Mouse (Mus musculus) urinary bladder, postnatal 36 days (tissue): ENCODE results near the gene Foxn3.
"Not testable (repeated sequence)": the region's sequence is repeated elsewhere in the genome, so short reads cannot be mapped to it uniquely, and the experiment has no call there.

ENCODE experiments used
- DNase-seq, 2 experiments: peaks; one replicate each; pipeline ENCODE4 v3.0.0; 2022; ENCODE audit warnings: low spot score in 2 of 2, mixed read lengths in 1 of 2

Foxn3 gene

DNA sequence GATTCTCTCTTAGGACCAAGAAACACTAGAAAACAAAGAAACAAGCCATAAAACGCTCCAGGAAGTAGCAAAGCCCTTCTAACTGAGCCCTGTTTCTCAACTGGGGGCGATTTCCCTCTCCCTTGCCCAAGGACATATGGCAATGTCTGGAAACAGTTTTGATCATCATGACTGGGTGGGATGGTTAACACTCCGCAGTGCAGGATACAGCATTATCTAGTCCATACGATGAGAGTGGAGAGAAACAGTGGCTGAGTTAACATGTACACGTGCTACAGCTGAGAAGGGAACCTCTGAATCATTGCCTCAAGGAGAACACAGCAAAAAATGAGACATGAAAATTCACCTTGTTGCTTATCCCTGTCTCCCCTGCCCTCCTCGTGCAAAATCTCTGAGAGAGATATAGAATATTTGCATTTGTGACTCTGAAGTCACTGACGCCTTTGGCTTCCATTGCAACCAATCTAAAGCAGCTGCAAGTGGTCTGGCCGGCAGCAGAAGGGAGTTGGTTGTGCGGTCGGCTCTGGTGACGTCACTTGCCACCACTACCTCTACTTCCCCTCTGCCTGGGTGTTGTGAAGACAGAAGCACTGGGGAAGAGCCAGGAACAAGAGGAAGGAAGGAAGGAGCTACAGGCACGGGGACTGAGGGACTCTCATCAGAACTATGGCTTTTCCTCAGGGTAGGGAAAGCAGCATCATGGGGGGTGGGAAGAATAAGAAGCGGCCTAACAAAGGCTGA, 338.3 kb downstream of the Foxn3 start:
- no peak for DNase-seq

DNA sequence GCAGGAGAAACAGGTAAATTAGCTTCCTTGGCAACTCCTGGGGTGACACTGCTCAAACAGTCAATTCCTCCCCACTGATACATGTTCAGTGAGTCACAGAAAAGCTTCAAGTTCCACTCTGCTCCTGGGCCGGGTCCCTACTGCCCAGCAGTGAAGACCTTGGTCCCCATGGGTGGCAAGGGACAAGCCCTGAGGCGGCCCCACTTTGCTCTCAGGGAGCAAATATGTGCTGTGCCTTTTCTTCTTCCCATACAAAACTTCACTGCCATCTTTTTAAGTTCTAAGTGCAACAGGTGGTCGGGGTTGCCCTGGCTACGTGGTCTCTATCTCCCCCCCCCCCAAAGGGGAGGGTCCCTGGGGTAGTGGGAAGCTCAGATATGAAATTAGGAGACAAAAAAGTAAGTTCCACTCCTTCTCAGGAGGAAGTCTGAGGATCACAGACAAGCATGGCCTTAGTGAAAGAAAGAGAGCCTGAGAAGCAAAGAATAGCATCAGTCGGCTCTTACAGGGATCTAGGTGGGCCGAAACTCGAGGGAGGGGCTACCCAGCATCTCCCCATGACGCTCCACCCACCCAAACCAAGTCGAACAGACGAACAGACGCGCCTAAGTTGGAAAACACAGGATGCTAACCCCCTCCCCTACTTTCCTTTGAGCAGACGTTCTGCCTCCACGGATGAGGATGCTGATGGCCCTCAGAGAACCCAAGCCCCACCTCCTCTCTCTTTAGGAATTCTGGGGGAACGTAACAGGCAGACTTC, 342.1 kb downstream of the Foxn3 start:
- no peak for DNase-seq

DNA sequence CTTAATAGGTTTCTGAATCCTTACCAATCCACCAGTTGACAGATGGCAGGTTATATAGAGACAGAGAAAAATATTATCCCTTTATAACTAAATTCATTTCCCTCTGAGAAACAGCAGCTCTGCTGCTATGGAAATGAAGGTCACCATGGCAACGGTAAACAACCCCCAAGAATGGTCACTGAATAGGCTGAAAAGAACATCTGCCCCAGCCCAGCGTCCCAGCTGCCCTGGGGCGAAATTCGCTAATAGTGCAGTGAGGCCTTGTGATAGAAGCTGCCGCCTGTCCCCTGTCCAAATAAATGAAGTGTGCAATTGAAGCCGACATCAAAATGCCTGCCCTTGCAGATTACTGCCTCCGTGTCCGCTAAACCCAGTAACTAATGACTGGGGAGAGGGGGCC, 343.0 kb downstream of the Foxn3 start:
- no peak for DNase-seq

DNA sequence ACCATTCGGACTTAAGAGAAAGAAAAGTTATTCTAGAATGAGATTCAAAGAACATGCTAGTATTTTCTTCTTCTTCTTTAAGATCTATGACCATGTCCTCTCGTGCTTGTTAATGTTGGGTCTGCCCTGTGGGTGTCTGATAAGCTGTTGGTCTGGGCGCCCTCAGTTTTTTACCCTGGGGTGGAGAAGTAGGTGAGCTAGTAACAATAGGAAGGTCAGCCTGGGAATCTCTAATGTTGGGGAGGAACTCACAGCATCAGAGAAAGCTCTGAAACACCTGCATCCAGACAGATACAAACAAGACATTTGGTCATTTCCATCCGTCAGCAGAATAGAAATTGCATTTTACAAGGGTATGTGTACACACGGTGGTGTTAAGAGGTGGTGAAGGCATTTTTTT, 343.6 kb downstream of the Foxn3 start:
- no peak for DNase-seq

DNA sequence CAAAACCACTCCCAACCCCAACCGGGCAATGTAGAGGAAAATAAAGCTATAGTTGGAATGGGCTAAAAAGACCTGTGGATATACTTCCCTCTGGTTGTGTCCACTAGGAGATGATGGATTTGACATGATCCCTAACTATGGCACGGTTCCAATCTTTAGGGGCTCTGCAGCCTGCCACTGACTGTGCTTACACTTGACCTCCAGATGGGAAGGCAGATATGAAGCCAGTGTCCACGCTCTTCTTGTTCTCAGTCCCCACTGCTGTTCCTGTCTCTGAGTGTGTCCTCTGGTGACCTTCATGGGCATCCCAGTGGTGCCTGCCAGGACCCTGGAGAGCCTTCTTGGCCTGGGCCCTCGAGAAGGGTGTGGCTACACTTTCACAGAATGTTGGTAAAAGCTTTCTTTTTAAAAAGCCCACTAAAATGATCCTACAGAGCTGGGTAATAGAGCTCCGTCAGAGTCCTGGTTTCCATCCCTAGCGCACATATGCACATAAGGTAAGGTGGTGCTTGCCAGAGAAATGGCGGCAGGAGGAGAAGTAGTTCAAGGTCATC, 346.2 kb downstream of the Foxn3 start:
- DNase-seq, result no peak

DNA sequence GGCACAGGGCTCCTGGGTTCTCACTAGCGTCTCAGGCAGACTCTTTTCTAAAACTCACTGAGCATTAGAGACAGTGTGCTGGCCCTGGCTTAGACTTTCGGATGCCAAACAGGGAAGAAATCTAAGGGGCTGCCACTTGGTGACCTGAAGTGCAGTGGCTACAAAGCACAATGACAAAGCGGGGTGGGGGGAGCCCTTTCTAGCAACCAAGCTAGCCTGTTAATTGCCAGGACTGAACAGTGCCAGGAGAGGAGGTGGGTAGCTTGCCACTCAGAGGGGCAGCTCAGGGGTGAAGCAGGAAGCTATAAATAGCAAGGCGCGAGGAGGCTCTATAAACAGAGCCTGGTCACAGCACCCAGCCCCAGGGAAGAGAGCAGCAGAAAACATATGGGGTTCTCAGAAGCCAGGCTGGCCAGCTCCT, 347.0 kb downstream of the Foxn3 start:
- no peak for DNase-seq

DNA sequence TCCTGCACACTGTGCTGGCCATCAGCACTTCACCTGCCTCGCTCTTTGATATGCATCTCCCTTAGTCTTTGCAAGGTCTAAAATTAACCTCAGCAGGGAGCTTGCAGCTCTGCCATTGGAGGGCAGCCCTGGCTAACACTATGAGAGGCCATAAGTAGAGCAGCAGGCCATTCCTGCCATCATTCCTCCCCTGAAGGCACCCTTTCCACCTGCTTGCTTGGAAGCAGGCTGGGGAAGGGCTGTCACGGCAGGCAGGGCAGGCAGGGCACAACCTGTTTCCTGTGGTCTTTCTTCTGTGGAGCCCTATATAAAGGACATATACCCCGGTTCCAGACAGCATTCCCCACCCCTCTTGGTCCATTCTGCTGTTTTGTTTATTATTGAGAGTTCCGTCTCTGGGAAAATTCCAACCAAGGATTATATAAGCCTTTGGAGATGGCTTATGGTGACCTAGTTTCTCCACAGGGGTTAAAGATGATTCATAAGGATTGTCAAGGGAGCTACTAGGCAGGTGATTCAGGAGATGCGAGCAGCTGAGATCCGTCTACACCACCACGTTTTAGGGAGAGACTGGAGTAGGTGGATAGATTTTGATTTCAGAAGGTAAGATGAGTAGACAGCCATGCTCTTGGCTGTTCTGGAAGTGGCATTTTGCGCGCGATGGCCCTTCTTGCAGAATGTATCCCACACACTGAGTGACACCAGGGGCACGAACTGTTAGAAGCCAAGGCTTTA, 347.7 kb downstream of the Foxn3 start:
- peak in 1 of 2 experiments; percentile 15 for DNase-seq

DNA sequence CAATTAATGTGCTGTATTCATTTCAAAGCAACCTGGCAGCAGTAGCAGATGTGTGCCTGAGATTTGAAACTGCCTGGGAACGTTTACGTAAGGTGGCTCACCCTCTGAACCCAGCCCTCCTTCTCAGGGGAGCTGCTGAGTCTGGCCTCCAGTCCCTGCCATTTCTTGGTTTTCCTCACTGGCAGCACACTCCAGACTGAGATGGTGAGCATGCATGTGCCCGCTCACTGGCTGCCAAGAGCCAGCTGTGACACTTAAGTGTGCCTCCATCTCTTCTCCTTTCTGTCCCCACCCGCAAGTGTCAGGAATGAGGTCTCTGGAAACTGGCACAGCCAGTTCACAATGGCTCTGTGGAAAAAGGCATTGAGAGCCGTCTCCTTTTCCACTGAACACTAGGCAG, 349.3 kb downstream of the Foxn3 start:
- DNase-seq, result no peak

DNA sequence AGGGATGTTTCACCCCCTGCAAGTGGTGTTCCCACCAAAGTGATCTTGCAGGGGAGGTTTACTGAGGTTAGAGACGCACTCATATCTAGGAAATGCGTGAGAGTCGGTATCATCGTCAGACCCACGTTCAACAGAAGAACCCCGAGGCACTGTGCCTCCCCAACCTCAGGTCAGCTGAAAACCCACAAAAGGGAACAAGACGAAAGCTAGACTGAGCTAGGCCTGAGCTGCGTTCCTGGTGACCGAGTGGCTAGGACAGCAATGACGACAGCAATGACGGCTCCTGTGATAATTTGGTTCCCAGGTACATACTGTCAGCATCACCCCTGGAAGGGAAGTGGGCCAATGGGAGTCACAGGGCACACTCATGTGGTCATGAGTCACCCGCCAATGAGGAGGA, 350.2 kb downstream of the Foxn3 start:
- DNase-seq, result no peak

DNA sequence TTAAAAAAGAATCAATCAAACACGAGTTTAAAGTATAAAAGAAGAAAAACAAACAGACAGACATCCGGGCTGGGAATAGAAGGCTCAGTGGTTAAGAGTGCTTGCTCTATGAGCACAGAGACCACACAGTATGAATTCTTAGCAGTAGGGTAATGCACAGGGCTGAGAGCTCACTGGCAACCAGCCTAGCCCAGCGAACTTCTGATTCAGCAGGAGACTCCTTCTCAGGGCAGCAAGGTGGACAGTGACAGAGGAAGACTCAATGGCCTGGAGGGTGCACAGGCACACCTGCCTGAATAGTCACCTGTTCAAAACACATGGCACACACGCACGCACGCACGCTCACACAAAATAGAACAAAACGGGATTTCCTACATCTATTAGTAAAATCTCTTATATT, 353.6 kb downstream of the Foxn3 start:
- DNase-seq, result no peak

DNA sequence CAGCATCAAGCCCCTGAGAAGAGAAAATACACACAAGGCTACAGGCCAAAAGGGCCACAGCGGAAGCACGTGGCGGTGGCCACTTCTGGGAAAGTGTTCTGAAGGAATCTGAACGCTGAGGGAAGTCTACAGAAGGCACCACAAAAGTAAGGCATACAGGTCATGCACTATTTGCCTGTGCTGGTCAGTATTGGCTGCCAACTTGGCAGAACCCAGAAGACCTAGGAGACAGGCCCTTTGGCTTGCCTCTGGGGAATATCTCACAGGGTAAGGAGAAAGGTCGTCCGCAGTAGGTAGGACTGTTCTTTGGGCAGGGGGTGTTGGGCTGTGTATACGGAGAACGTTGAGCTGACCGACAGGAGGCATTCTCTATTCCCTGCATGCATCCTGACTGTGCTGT, 355.1 kb downstream of the Foxn3 start:
- no peak for DNase-seq

DNA sequence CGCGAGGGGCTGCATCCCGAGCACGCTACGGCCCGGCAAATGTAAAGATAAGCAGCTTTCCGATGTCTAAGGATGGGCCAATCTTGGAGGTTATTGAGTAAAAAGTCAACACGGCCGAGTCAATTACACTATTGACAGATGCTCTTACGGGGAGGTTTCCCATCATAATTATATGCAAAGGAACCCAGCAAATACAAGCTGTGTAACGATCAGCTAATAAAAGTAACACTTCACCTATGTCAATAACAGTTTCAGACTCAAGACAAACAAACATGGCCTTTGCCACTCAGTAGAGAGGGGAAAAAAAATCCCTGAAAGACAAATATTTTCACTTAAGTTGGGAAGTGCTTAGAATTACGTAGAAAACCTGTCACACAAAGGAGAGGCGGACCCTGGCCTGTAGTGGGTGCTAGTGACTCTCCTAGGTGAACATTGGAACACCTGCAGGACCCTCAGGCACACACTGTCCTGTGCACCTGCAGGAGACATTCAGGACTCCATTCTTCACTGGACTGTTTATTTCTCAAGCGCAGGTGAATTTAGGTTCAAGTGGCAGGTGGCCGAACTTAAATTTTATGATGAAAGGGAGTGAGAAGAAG, 356.3 kb downstream of the Foxn3 start:
- no peak for DNase-seq

DNA sequence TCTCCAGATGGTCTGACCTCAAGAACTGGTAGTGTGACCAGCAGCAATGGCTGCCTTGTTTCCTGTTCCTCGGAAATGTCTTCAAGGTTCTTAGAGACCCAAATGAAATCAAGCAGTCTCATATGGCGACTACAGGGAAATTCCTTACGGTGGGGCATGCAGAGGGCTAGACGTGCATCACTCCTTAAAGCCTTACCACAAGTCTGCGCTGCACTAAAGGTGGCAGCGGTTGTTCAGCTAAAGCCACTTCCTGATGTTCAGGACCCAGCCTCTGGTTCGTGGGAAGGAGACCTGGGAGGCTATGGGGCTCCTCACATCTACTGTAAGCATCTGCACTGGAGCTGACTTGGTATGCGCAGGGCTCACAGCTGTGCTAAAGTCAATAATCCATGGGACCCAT, 357.6 kb downstream of the Foxn3 start:
- DNase-seq, result no peak

DNA sequence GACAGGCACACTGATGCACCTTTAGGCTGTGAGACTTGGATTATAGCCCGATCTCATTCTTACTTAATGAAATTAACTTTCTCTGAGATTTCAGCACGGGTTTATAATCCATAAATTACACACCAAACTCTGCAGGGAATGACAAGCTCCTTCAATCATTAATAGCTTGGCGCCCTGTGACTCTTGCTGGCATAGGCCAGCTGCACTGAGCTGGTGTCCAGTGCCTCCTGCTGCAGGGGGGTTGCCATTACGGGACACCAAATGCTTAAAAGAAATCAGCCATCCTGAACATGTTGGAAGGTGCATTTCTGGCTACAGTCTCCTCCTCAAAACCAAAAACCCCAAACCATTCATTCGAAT, 364.3 kb downstream of the Foxn3 start:
- no peak for DNase-seq

DNA sequence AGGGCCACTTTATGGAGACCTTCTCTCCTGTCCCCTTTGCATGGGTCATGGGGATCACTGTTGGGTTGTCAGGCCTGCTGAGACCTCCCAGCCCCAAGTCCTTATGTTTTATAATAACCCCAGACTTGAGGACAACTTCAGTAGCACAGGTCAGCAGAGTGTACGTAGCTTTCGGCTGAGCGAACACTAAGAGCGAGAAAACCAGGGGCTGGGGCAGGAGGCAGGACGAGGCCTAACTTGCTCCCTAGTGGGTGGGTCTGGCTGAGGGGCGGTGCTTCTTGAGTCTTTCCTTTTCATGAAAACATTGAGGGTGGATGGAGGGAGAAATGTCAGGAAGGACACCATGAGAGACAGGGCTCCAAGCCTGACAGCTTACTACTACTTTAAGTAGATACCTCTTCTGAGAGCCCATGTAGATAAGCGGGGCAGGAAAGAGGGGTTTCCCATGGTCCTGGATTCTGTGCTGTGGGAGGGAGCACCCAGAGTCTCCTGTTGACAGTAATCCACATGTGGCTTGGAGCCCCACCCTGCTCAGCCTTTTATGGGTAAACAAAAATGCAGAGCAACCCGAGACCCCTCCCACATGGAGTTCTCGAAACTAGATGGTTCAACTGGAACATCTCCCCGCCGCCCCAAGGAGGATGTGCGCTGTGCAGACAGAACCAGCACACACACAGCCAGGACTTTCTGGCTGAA, 364.8 kb downstream of the Foxn3 start:
- DNase-seq, result no peak

DNA sequence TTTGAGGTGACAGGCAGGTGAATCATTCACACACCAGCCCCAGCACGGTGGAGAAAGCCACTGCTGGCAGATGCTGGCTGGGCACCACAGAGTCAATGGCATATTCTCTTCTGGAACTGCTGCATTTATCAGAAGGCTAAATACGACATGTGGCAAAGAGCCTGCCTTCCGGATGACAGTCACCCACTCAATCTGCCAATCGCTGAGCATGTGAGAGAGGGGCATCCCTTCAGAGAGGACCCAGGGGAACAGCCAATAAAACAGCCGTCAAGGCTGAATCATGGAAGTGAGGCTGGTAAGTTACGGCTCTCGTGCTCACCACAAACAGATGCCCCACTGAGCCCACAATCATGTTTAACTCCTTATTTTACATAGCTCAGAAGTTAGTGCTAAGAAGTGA, 366.4 kb downstream of the Foxn3 start:
- DNase-seq, result no peak

DNA sequence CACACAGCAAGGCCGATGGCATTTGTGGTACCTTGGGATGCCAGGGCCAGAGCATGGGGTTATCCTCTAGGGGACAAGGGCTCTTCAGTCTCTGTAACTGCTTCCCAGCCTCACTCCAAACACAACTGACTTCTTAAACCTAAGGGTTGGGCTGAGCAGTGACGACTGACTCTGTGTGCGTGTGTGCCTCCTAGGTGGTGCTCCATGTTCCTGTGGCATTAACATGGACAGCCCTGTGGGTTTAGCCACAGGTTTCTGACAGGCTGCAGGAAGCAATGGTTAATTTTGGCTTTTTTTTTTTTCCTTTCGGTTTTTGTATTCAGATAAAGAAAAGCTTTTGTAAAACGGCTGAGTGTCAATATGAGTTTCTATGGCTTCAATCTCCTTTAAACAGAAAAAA, 367.7 kb downstream of the Foxn3 start:
- no peak for DNase-seq

DNA sequence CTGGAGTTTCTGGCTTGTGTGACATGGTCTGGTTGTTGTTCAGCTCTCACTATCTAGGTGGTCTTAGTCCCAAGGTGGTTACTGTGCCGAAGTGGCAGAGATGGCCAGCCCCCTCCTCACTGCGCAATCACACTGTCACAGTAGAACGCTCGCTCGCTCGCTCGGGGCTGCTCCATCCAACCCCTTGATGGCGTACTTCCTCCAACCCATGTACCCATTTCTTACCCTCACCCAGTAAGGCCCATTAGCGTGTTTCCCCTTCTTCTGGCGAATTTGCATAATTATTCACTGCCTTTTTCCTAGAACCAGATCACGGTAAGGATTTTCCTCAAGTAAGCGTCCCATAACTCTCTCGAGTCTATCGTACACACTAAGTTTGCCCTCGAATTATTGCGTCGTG, 369.3 kb downstream of the Foxn3 start:
- DNase-seq, result not testable (repeated sequence)

DNA sequence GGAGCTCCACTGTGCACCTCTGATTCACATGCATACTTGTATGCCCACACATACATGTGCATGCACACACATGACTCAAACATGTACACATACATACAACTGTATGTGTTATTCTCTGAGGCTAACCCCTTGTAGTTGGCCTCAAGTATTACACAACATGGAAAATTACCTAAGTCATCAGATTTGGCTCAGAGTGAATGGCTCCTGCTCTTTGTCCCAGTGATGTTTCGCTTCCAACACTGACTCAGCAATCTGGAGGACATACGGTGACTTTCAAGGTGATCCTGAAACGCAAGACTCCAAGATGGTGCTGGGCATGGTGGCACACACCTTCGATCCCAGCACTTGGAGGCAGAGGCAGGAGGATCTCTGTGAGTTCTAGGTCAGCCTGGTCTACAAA, 375.7 kb downstream of the Foxn3 start:
- DNase-seq, result no peak

DNA sequence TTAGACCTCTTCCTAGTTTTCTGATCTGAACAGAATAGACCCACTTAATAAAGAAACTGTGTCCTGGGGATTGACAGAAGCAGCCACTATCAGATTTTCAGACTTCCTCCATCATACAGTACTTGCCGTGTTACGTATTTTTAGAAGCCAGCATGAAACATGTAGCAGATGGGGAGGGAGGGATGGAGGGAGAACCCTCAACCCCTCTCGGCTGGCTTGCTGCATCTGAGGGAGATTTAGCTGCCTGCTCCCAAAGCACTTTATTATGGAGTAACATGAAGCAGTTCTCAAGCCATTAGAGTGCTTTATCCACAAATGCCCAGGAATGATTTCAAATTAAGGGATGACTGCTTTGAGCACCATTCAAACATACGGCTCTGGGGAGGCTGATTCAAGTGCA, 377.1 kb downstream of the Foxn3 start:
- no peak for DNase-seq

DNA sequence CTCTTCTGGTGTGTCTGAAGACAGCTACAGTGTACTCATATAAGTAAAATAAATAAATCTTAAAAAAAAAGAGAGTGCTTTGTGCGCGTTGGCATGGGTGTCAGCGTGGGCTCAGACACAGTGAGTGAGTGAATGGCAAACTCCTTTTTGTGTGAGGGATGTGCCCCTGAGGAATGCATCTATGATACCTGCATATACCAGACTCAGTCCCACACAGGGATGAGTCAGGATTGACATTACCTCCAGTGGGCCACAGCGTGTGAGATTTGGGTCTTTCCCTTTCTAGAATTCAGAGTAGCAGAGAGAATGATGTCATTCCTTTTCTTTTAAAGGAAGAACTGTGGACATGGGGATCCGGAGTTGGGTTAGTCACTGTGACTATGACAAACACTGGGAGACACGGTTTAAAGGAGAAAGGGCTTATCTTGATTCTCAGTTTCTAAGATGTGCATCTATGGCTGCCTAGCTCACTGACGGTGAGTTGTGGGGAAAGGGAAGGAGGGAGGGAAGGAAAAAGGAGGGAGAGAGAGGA, 380.1 kb downstream of the Foxn3 start:
- DNase-seq, result no peak
